Mouse (Mus musculus) lung, postnatal 4 days (tissue): ENCODE measurements around the gene Clec9a.

Experiments used
- DNase-seq, 2 experiments: peaks; one replicate each; pipeline ENCODE4 v3.0.0; 2021

Gene Clec9a

GRCm38 (mm10) chr6:129408562-129408961, at the start of gene Clec9a:
Clec9a (plus strand) TSS chr6:129408862.
- no peak for DNase-seq

DNA sequence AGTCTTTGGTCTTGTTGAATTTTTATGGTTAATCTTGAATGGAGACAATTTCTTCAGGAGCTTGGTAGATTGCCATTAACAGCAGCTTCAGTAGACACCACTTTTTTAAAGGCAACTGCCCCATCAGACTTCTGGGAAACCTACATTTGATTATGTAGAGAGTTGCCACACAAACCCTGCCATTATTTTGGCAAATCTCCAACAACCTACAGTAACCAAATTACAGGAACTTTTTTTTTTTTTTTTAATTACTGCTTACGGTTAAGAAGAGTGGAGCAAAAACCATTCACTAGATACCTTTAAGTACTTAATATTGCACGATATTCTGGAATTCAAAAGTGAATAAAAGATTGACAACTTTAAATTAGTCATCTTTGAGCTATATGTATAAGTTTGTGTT, 49.1 kb upstream of the Clec9a start:
- DNase-seq: no peak

DNA sequence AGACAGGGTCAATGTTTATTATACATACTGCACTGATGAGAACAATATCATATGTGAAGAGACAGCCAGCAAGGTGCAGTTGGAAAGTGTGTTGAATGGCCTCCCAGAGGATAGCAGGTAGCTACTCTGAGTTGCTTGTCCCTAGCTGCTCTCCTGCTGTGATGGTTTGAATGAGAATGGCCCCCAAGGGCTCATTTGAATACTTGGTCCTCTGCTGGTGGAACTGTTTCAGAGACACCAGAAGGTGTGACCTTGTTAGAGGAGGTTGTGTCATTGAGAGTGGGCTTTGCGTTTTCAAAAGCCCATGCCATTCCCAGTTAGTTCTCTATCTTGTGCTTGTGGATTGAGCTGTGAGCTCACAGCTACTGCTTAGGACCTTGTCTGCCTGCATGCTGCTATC, 44.7 kb upstream of the Clec9a start:
- no peak for DNase-seq

GRCm38 (mm10) chr6:129365959-129366359, 42.7 kb upstream of the Clec9a start:
- DNase-seq: peak in 1 of 2 experiments; percentile 67

DNA sequence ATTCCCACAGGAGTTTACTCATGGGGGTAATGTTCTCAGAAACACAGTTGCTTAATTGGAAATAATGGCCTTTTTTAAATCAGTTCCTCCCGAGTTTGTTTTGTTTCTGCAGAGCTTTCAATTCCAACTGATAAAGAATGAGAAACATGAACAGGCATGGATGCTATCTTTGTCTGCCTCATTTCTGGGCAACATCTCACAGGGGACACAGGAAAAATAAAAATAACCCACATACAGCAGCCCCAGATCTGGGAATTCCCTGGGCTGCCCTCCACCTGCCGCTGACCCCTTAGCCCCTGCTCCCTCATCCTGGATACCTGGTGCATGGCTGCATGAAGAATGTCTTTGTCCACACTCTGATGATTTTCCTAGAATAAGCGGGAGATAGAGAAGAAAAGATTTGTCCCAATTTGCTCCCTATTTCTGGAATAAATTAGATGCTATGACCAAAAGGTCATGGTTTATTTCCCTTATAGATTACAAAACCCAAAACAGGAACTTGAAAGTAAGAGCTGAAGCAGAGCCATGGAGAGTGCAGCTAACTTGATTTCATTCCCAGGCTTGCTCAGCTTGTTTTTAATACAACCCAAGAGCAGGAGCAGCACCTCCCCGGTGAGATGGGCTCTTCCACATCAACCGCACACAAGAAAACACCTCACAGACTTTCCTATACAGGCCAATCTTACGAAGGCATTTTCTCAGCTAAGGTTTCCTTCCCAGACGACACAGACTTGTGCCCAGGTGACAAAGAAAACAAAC, 39.1 kb upstream of the Clec9a start:
- DNase-seq: no peak

GRCm38 (mm10) chr6:129374937-129375471, 33.7 kb upstream of the Clec9a start:
- DNase-seq: no peak

DNA sequence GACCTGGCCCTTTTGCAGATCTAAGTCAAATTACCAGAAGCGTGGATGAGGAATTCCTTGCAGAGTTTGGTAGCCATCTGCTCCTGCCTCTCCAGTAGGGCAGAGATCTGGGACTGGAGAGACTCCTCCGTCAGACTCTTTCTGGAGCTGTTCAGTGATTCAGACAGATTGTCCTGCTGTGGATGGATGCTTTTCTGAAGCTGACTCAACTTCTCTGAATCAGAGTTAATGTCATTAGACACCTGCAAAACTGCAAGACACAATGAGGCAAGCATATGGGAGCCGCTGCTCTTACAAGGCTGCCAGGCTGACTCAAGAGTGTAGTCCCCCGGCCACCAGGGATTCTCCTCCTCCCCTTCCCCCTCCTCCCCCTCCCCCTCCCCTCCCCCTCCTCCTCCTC, 28.2 kb upstream of the Clec9a start:
- DNase-seq: no peak

DNA sequence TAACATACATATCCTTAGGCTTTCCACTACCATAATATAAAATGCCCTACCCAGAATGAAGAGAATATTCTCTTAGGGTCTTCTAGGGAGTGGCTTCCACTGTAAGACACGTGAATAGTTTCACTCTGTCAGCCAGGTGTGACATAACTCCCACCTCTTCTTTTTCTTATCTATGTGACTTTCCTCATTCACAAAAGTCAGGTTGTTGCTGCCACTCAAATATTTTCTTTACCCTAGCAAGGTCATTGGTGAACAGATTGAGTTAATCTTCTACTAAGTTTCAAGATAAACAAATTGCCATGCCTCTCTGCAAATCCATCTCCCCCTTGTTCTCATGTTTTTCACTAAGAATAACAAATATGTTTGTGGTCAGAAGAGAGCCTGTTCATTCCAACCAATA, 26.9 kb upstream of the Clec9a start:
- DNase-seq: no peak

GRCm38 (mm10) chr6:129383466-129383865, 25.2 kb upstream of the Clec9a start:
- DNase-seq: no peak

GRCm38 (mm10) chr6:129385000-129385399, 23.7 kb upstream of the Clec9a start:
- DNase-seq: no peak

GRCm38 (mm10) chr6:129385774-129386173, 22.9 kb upstream of the Clec9a start, which contains the start of gene Clec12b:
Clec12b (minus strand) TSS chr6:129385874.
- DNase-seq: no peak

DNA sequence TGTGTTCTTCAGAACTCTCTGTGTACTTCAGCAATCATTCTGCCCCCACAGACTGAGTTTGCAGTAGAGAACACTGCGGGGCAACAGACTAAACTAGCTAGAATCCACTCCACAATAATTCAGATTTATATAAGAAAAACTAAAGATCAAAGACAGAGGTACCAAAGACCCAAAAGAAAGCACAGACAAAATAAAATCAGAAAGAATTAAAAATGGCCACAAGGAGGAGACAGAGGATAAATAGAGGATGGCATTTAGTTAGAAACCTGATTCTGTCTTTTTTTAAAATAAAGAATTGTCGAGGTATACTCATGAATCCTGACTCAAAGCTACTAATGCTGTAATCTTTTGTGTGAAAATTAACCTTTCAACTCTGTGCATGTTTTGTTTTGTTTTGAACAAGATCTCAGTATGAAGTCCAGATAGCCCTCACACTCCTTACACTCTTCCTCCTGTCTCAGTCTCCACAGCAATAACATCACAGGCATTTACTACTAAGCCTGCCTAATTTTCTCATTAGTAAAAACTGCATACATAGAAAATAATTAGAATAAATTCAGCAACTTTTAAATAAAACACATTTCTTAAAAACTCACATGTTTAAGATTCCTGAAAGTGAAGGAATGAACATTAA, 15.5 kb upstream of the Clec9a start:
- no peak for DNase-seq

GRCm38 (mm10) chr6:129393732-129394131, 14.9 kb upstream of the Clec9a start:
- no peak for DNase-seq

DNA sequence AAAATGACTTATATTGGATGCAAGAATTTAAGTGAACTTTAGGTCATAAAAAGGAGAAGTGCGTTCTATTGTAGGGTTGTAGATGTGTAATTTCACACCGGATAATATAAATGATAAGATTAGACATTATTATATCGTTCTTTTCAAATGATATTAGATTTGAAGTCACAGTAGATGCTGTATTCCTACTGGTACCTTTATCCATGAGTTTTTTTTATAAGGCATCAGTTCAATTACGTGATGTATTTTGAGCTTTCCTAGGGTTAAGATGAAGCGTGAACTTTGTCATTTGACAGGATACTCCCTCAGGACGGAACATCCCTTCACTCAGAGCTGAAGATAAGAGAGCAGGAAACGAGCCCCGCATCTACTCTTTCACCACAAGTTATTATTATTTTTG, 11.7 kb upstream of the Clec9a start, which contains the start of gene Clec1b:
Clec1b (plus strand) TSS at position 301 of the 400 bp plus-strand sequence.
- DNase-seq: no peak

DNA sequence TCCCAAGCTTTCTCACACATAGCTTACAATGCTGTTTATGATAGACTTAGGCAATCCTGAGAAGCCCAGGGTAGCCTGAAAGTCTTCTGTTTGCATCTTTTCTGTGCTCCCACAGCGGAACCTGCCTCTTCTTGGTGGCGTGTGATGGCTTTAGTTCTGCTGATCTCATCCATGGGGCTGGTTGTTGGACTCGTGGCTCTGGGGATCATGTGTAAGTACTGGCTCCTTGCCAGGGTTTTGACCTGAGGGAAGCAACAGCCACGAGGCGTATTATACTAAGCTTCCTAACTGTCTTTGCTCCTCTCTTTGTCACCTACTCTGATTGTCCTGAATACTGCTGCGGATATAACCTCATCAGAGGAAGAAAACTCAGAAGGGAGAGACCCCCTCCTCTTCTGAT, 8.7 kb upstream of the Clec9a start:
- DNase-seq: peak; percentile 15 to 25

DNA sequence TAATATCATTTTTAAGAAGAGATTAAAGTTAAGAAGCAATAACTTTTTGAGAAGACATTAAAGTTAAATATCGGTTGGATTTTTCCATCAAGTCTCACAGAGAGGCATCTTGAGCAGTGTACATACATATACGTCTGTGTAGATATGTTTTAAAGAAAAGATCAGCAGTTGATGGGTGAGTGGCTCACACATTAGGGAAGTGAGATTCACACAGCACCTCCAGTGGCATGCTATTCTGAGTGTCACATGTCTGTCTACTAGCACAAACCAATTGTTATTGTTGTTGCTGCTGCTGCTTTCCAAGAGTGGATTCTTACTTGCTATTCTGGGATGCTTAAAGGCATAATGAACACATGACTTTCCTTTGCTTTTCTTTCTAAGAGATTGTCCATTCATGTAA, 6.3 kb upstream of the Clec9a start:
- DNase-seq: no peak

GRCm38 (mm10) chr6:129403391-129403790, 5.3 kb upstream of the Clec9a start:
- no peak for DNase-seq

DNA sequence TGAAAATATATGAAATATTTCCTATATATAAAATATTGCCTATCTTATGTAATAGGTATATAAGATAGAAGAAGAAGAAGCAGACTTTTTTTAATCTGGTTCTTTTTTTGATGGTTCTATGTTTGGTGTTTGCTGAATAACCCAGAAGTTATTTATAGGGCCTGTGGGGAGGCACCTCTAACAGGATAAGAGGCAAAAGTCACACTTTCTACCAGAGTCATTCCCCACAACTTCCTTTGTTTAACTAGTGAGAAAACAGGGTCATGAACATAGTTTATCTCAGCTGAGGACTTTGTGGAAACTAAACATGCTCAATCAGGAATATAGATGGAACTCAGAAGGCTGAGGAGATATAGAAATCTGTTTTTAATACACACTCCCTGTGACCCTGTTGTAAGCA, 2.7 kb upstream of the Clec9a start:
- no peak for DNase-seq

DNA sequence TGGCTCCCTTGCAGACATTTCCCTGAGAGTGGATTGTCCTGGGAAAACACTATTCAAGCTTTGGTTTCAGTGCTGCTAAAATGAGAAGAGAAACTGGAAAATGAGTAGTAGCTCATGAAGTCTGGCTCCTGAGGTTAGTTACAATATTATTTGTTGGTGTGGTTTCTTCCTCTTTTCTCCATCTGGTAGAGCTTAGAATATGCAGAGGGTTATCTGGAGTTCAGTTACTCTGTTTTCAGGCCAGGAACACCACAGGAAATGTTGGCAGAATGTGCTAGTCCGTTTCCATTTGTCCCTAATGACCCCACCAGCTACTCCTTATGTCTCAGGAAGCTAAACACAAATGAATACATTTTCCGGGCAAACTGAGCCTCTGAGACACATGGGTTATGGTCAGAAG, 1.3 kb upstream of the Clec9a start:
- DNase-seq: no peak

- no peak for DNase-seq
Measured at GRCm38 (mm10) chr6:129414177-129414576, 5.5 kb downstream of the Clec9a start.

DNA sequence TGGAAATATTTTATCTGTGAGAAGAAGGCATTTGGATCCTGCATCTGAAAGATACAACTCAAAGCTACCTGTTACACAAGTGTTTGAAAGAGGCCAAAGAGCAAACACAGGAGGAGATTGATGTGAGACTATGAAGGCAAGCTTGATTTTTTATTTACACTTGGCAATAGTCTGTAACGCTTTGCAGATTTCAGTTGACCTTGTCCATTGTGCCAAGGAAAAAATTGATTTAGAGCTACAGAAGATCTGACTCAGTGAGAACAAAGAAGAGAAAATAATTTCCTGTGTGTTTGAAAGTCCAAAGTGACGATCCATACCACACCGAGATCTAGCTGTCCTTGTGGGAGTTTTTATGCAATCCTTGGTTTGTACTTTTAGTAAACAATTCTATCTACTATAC, 13.6 kb downstream of the Clec9a start:
- no peak for DNase-seq

DNA sequence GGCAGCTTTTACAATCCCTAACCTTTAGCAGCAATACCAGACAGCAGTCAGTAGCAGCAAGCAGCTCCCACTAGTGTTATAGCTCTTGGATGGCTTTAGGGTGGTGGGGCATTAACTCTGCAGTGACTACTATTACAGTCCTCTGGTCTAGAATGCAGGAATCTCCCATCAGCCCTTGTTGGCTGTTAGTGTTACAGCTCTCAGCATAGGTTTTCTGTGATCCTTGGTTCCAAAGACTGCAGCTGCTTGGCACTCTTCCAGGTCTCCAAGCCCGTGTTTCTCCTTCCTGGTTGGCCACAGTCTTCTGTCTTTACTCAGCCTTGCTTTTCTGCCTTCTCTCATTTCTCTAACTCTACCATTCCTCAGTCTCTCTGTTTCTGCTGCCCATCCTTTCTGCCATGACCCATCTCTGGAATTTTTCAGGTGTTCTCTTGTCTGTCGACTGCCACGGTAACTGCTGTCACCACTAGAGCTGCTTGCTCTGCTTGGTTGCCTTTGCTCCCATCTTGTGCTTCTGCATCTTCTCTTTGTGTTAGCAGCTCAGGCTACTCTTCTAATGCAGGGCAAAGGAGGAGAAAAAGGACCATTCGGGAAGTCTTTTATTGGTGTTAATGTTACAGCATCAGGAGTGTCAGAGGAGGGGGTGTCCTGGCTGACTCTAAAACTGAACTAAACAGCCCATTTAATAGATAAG, 14.5 kb downstream of the Clec9a start:
- peak; percentile 25 to 35 for DNase-seq

DNA sequence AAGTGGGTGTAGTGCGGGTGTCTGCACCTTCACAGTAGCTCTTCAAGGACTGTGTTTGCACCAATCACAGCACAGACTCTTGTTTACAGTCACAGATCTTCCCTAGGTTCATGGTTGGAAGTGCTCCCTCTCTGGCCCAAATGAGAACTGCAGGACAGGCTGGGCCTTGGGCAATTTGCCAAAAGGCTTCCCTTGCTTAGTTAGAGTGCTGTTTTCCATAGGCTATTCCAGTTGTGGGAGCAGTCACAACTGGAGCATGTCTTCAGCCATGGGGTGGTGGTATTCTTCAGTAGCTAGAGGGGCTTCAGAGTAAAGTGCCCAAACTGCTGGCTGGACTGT, 15.0 kb downstream of the Clec9a start:
- peak; percentile 79 to 86 for DNase-seq

- peak; percentile 46 to 59 for DNase-seq
Measured at GRCm38 (mm10) chr6:129425217-129425616, 16.6 kb downstream of the Clec9a start.
